Mouse (Mus musculus) cortical plate, adult 2 months (tissue): ENCODE results near the gene Nhlrc2. TPM values are rescaled to one million over a fixed set of nuclear protein-coding genes. Genes with fewer than 3 reads are reported as not detected.
"Not testable (repeated sequence)": the region's sequence is repeated elsewhere in the genome, so short reads cannot be mapped to it uniquely, and the experiment has no call there.

ENCODE experiments used
- H3K27ac ChIP-seq: fragments of 200-500 bp; 2 replicates; pipeline ENCODE4 v1.5.1; 2012; ENCODE audit warnings: low read length, control low read depth, inconsistent platforms; ENCODE audit not compliant: insufficient read depth
- H3K4me1 ChIP-seq: fragments of 200-500 bp; 2 replicates; pipeline ENCODE4 v1.6.1; 2011; ENCODE audit warnings: low read length; ENCODE audit not compliant: control insufficient read depth, insufficient read depth
- H3K4me3 ChIP-seq: fragments of 200-500 bp; 2 replicates; pipeline ENCODE4 v1.5.1; 2011; ENCODE audit warnings: mild to moderate bottlenecking, low read length, control low read depth; ENCODE audit not compliant: insufficient read depth
- CTCF ChIP-seq: fragments of 200-500 bp; IDR thresholded peaks from 2 replicates; pipeline ENCODE4 v1.5.1; 2011; ENCODE audit warnings: mild to moderate bottlenecking, control low read depth, low read length; ENCODE audit not compliant: insufficient read depth; ENCODE audit errors: extremely low read depth
- POLR2A ChIP-seq: fragments of 200-500 bp; IDR thresholded peaks from 2 replicates; pipeline ENCODE4 v1.6.1; 2011; ENCODE audit warnings: mild to moderate bottlenecking, low read length, control low read depth; ENCODE audit not compliant: insufficient read depth; ENCODE audit errors: extremely low read depth
- polyA plus RNA-seq: library from polyadenylated mRNA; depleted of rRNA; stranded (reverse); fragments of >200 nt; gene quantifications from 2 replicates; pipeline ENCODE4 v1.2.3, GENCODE M21; 2012; rRNA removed

Nhlrc2 gene
- 10.1 and 10.7 TPM in 2 replicates for polyA plus RNA-seq

GRCm38 (mm10) chr19:56548230-56549032 is at the start of gene Nhlrc2:
Nhlrc2 (plus strand) TSS chr19:56548261.
- TF ChIP-seq CTCF (no peak), POLR2A (0 out of 2 replicates have a peak, but pooled peaks have one; percentile 6)
- Histone ChIP-seq H3K27ac (peak within 1 kb of the TSS; percentile 83), H3K4me3 (peak within 1 kb of the TSS; percentile 98), H3K4me1 (peaks cover 5% of the 10 kb centered on the region)

GRCm38 (mm10) chr19:56503069-56503468 is 45.0 kb upstream of the Nhlrc2 start:
- H3K4me3 ChIP-seq, H3K4me1 ChIP-seq, H3K27ac ChIP-seq: not testable (repeated sequence)

- H3K4me3 ChIP-seq, H3K4me1 ChIP-seq, H3K27ac ChIP-seq: not testable (repeated sequence)
Measured at GRCm38 (mm10) chr19:56503525-56503924, 44.5 kb upstream of the Nhlrc2 start.

- H3K27ac ChIP-seq, H3K4me3 ChIP-seq, H3K4me1 ChIP-seq: not testable (repeated sequence)
Measured at GRCm38 (mm10) chr19:56511207-56511606, 36.9 kb upstream of the Nhlrc2 start.

GRCm38 (mm10) chr19:56513527-56513926 is 34.5 kb upstream of the Nhlrc2 start:
- not testable (repeated sequence) for H3K4me1 ChIP-seq, H3K27ac ChIP-seq, H3K4me3 ChIP-seq

- not testable (repeated sequence) for H3K4me3 ChIP-seq, H3K4me1 ChIP-seq, H3K27ac ChIP-seq
Measured at GRCm38 (mm10) chr19:56519408-56519807, 28.7 kb upstream of the Nhlrc2 start.

- not testable (repeated sequence) for H3K4me3 ChIP-seq, H3K4me1 ChIP-seq, H3K27ac ChIP-seq
Measured at GRCm38 (mm10) chr19:56530529-56530928, 17.5 kb upstream of the Nhlrc2 start.

GRCm38 (mm10) chr19:56531251-56531650 is 16.8 kb upstream of the Nhlrc2 start:
- H3K27ac ChIP-seq = no peak overlapping the region
- no peak for TF ChIP-seq POLR2A
- TF ChIP-seq CTCF = no peak
- no peaks in the 10 kb centered on the region for H3K4me1 ChIP-seq
- no peak overlapping the region for H3K4me3 ChIP-seq

GRCm38 (mm10) chr19:56533291-56534071 is 14.6 kb upstream of the Nhlrc2 start:
- Histone ChIP-seq H3K27ac (no peak overlapping the region), H3K4me1 (no peaks in the 10 kb centered on the region)
- no peak for TF ChIP-seq POLR2A
- no peak for TF ChIP-seq CTCF

GRCm38 (mm10) chr19:56534337-56534736 is 13.7 kb upstream of the Nhlrc2 start:
- no peak overlapping the region for H3K27ac ChIP-seq
- H3K4me1 ChIP-seq = no peaks in the 10 kb centered on the region
- TF ChIP-seq POLR2A (no peak), CTCF (no peak)
- no peak overlapping the region for H3K4me3 ChIP-seq

More at GRCm38 (mm10) chr19:56533291-56534071, 14.6 kb upstream of the Nhlrc2 start:
- H3K4me3 ChIP-seq = no peak overlapping the region

GRCm38 (mm10) chr19:56535064-56535463 is 13.0 kb upstream of the Nhlrc2 start:
- no peak for TF ChIP-seq CTCF
- TF ChIP-seq POLR2A = no peak
- no peaks in the 10 kb centered on the region for H3K4me1 ChIP-seq
- H3K4me3 ChIP-seq = no peak overlapping the region
- H3K27ac ChIP-seq = no peak overlapping the region
